Mouse (Mus musculus) cortical plate, adult 2 months (tissue): ENCODE results near the gene Sf1. TPM values are rescaled to one million over a fixed set of nuclear protein-coding genes. Genes with fewer than 3 reads are reported as not detected.

Experiments
- H3K27ac ChIP-seq: fragments of 200-500 bp; 2 replicates; pipeline ENCODE4 v1.5.1; 2012; ENCODE audit warnings: low read length, control low read depth, inconsistent platforms; ENCODE audit not compliant: insufficient read depth
- H3K4me1 ChIP-seq: fragments of 200-500 bp; 2 replicates; pipeline ENCODE4 v1.6.1; 2011; ENCODE audit warnings: low read length; ENCODE audit not compliant: control insufficient read depth, insufficient read depth
- H3K4me3 ChIP-seq: fragments of 200-500 bp; 2 replicates; pipeline ENCODE4 v1.5.1; 2011; ENCODE audit warnings: mild to moderate bottlenecking, low read length, control low read depth; ENCODE audit not compliant: insufficient read depth
- CTCF ChIP-seq: fragments of 200-500 bp; IDR thresholded peaks from 2 replicates; pipeline ENCODE4 v1.5.1; 2011; ENCODE audit warnings: mild to moderate bottlenecking, control low read depth, low read length; ENCODE audit not compliant: insufficient read depth; ENCODE audit errors: extremely low read depth
- POLR2A ChIP-seq: fragments of 200-500 bp; IDR thresholded peaks from 2 replicates; pipeline ENCODE4 v1.6.1; 2011; ENCODE audit warnings: mild to moderate bottlenecking, low read length, control low read depth; ENCODE audit not compliant: insufficient read depth; ENCODE audit errors: extremely low read depth
- polyA plus RNA-seq: library from polyadenylated mRNA; depleted of rRNA; stranded (reverse); fragments of >200 nt; gene quantifications from 2 replicates; pipeline ENCODE4 v1.2.3, GENCODE M21; 2012

Gene Sf1
- polyA plus RNA-seq, 1 experiment, result 145 TPM

- H3K4me1 ChIP-seq, result no peaks in the 10 kb centered on the region
- H3K27ac ChIP-seq, result no peak overlapping the region
- H3K4me3 ChIP-seq, result no peak overlapping the region
- no peak for TF ChIP-seq POLR2A
- TF ChIP-seq CTCF, result no peak
These were observed 18.9 kb downstream of the Sf1 start for GRCm38 (mm10) chr19:6382323-6382924.

- TF ChIP-seq POLR2A, result no peak
- TF ChIP-seq CTCF, result no peak
- H3K27ac ChIP-seq, result no peak overlapping the region
These were observed 20.0 kb downstream of the Sf1 start for GRCm38 (mm10) chr19:6383470-6383869.

GRCm38 (mm10) chr19:6384128-6384527, 20.6 kb downstream of the Sf1 start, which contains the start of gene Pygm:
Pygm (plus strand) TSS chr19:6384399.
- TF ChIP-seq POLR2A (peak; percentile 63; the same call in 1 of the 2 replicates), CTCF (no peak)
- H3K4me3 ChIP-seq, result no peak within 1 kb of the TSS
- H3K4me1 ChIP-seq, result no peaks in the 10 kb centered on the region
- H3K27ac ChIP-seq, result no peak within 1 kb of the TSS

More at GRCm38 (mm10) chr19:6383470-6383869, 20.0 kb downstream of the Sf1 start:
- Histone ChIP-seq H3K4me1 (no peaks in the 10 kb centered on the region), H3K4me3 (no peak overlapping the region)

GRCm38 (mm10) chr19:6384954-6385353, 21.5 kb downstream of the Sf1 start:
- H3K4me3 ChIP-seq, result no peak overlapping the region
- H3K27ac ChIP-seq, result no peak overlapping the region
- H3K4me1 ChIP-seq, result no peaks in the 10 kb centered on the region
- no peak for TF ChIP-seq CTCF
- TF ChIP-seq POLR2A, result no peak

- H3K4me3 ChIP-seq, result no peak overlapping the region
- no peak overlapping the region for H3K27ac ChIP-seq
- TF ChIP-seq CTCF, result no peak
- no peak for TF ChIP-seq POLR2A
- H3K4me1 ChIP-seq, result no peaks in the 10 kb centered on the region
These were observed 21.9 kb downstream of the Sf1 start for GRCm38 (mm10) chr19:6385419-6385818.

GRCm38 (mm10) chr19:6385821-6386220, 22.3 kb downstream of the Sf1 start:
- Histone ChIP-seq H3K4me3 (no peak overlapping the region), H3K27ac (no peak overlapping the region), H3K4me1 (no peaks in the 10 kb centered on the region)
- TF ChIP-seq CTCF (no peak), POLR2A (no peak)

- no peak overlapping the region for H3K4me3 ChIP-seq
- no peaks in the 10 kb centered on the region for H3K4me1 ChIP-seq
- no peak for TF ChIP-seq POLR2A
- no peak for TF ChIP-seq CTCF
- no peak overlapping the region for H3K27ac ChIP-seq
These were observed 22.7 kb downstream of the Sf1 start for GRCm38 (mm10) chr19:6386234-6386633.

DNA sequence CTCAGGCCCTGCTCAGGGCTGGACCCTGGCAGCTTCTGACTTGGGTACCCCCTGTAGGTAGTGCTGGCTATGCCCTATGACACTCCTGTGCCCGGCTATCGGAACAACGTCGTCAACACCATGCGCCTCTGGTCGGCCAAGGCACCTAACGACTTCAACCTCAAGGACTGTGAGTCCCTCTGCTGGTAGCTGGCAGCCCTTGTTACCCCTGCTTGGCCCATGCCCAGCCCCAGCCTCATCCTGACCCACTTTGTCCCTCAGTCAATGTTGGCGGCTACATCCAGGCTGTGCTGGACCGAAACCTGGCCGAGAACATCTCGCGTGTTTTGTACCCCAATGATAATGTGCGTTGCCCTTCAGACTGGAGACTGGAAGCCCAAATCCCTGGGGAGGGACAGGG, 24.5 kb downstream of the Sf1 start:
- no peak overlapping the region for H3K27ac ChIP-seq
- no peaks in the 10 kb centered on the region for H3K4me1 ChIP-seq
- no peak overlapping the region for H3K4me3 ChIP-seq
- TF ChIP-seq CTCF (no peak), POLR2A (no peak)

- Histone ChIP-seq H3K27ac (no peak overlapping the region), H3K4me3 (peak overlapping the region; percentile 35), H3K4me1 (no peaks in the 10 kb centered on the region)
- TF ChIP-seq CTCF (no peak), POLR2A (no peak)
These were observed 26.3 kb downstream of the Sf1 start for GRCm38 (mm10) chr19:6389803-6390202.

DNA sequence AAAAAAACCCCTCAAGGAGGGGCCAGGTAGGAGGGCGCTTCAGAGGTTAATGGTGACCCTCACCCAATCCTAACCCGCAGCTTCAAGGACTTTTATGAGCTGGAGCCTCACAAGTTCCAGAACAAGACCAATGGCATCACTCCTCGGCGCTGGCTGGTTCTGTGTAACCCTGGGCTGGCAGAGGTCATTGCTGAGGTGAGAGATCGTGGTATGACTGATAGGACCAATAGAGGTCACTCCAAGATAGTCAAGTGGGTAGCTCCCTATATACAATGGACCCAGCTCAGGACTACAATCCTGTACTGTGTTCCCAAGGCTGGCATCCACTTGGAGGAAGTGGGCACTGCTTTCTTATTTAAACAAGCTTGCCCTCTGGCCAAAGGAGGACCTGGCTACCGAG, 26.8 kb downstream of the Sf1 start:
- H3K4me3 ChIP-seq, result no peak overlapping the region
- H3K27ac ChIP-seq, result no peak overlapping the region
- TF ChIP-seq POLR2A, result no peak
- no peak for TF ChIP-seq CTCF
- H3K4me1 ChIP-seq, result no peaks in the 10 kb centered on the region

- no peak for TF ChIP-seq POLR2A
- peak; percentile 24; the same call in 1 of the 2 replicates for TF ChIP-seq CTCF
- no peak overlapping the region for H3K27ac ChIP-seq
- H3K4me3 ChIP-seq, result no peak overlapping the region
- H3K4me1 ChIP-seq, result no peaks in the 10 kb centered on the region
These were observed 29.4 kb downstream of the Sf1 start for GRCm38 (mm10) chr19:6392743-6393393.
